Comparison of ENCODE assay signal across 8 mouse cellular contexts in genomic region chr9:60458468-60458962, GRCm38 (mm10).
A peak's percentile ranks its signal among the peaks of the same experiment; 100 is the strongest.
DNase-seq lines count a peak whose midpoint lies in the region; ATAC-seq lines count a peak whose summit lies in the region.

No protein-coding gene starts in this region.

- no peaks in the 10 kb centered on the region for H3K9me3 ChIP-seq in embryonic facial prominence, embryonic 14.5 days (ENCODE audit: control insufficient read depth, low read length)
- no peaks in the 10 kb centered on the region for H3K9me3 ChIP-seq in embryonic facial prominence, embryonic 10.5 days
- no peaks in the 10 kb centered on the region for H3K9me3 ChIP-seq in neural tube, embryonic 11.5 days (ENCODE audit: control insufficient read depth, low read length)
- H3K9me3 ChIP-seq in stomach, embryonic 16.5 days (replicated peaks; ENCODE audit: control insufficient read depth, low read length): no peaks in the 10 kb centered on the region

- WGBS in embryonic facial prominence, embryonic 14.5 days: 49% methylated on average over 14 of the region's 14 CpGs
- 67% methylated on average over 14 of the region's 14 CpGs for WGBS in embryonic facial prominence, embryonic 10.5 days
- WGBS in neural tube, embryonic 11.5 days: 45% methylated on average over 14 of the region's 14 CpGs
- 37% methylated on average over 14 of the region's 14 CpGs for WGBS in stomach, embryonic 16.5 days

- no peak overlapping the region for H3K4me3 ChIP-seq in embryonic facial prominence, embryonic 14.5 days (ENCODE audit: low read depth, low read length)
- H3K4me3 ChIP-seq in embryonic facial prominence, embryonic 10.5 days: no peak overlapping the region
- H3K4me3 ChIP-seq in neural tube, embryonic 11.5 days (ENCODE audit: low read depth, low read length): no peak overlapping the region
- H3K4me3 ChIP-seq in stomach, embryonic 16.5 days (replicated peaks; ENCODE audit: low read length): no peak overlapping the region

- 0 out of 2 replicates have a peak, but pooled peaks cover 3% of the 10 kb centered on the region for H3K27me3 ChIP-seq in embryonic facial prominence, embryonic 14.5 days (replicated peaks; ENCODE audit: control insufficient read depth, insufficient read depth, low read length)
- peaks cover 8% of the 10 kb centered on the region for H3K27me3 ChIP-seq in embryonic facial prominence, embryonic 10.5 days (replicated peaks; ENCODE audit: low read depth, poor library complexity, severe bottlenecking)
- no peaks in the 10 kb centered on the region for H3K27me3 ChIP-seq in neural tube, embryonic 11.5 days (ENCODE audit: control insufficient read depth, insufficient read depth, low read length)
- no peaks in the 10 kb centered on the region for H3K27me3 ChIP-seq in stomach, embryonic 16.5 days (ENCODE audit: control insufficient read depth, insufficient read depth, low read length)

- peaks cover 16% of the 10 kb centered on the region for H3K4me1 ChIP-seq in embryonic facial prominence, embryonic 14.5 days (ENCODE audit: control insufficient read depth, insufficient read depth, low read length)
- peaks cover 35% of the 10 kb centered on the region for H3K4me1 ChIP-seq in embryonic facial prominence, embryonic 10.5 days
- H3K4me1 ChIP-seq in neural tube, embryonic 11.5 days (ENCODE audit: control insufficient read depth, insufficient read depth, low read length): peaks cover 6% of the 10 kb centered on the region; the same call in 1 of the 2 replicates
- H3K4me1 ChIP-seq in stomach, embryonic 16.5 days (ENCODE audit: control insufficient read depth, insufficient read depth, low read length): peaks cover 13% of the 10 kb centered on the region; the same call in 1 of the 2 replicates

- peak overlapping the region; percentile 15 for H3K4me2 ChIP-seq in embryonic facial prominence, embryonic 14.5 days (ENCODE audit: low read depth, low read length)
- no peak overlapping the region for H3K4me2 ChIP-seq in neural tube, embryonic 11.5 days (ENCODE audit: low read depth)
- peak overlapping the region; percentile 40; the same call in 1 of the 2 replicates for H3K4me2 ChIP-seq in stomach, embryonic 16.5 days (ENCODE audit: low read depth, low read length)

- H3K27ac ChIP-seq in embryonic facial prominence, embryonic 14.5 days (replicated peaks; ENCODE audit: low read depth, low read length): no peak overlapping the region
- no peak overlapping the region for H3K27ac ChIP-seq in embryonic facial prominence, embryonic 10.5 days (replicated peaks)
- H3K27ac ChIP-seq in neural tube, embryonic 11.5 days (ENCODE audit: low read depth, low read length): no peak overlapping the region
- peak overlapping the region; percentile 85 for H3K27ac ChIP-seq in stomach, embryonic 16.5 days (ENCODE audit: low read length)

- H3K9ac ChIP-seq in embryonic facial prominence, embryonic 14.5 days (ENCODE audit: low read depth, low read length): no peak overlapping the region
- H3K9ac ChIP-seq in neural tube, embryonic 11.5 days (ENCODE audit: low read length): 0 out of 2 replicates have a peak overlapping the region, but pooled peaks have one; percentile 1
- H3K9ac ChIP-seq in stomach, embryonic 16.5 days (ENCODE audit: low read length): no peak overlapping the region

- ATAC-seq in embryonic facial prominence, embryonic 14.5 days (ENCODE audit: low read depth): no peak
- no peak for ATAC-seq in neural tube, embryonic 11.5 days (ENCODE audit: insufficient read depth, low FRiP score, low TSS enrichment)
- no peak for ATAC-seq in stomach, embryonic 16.5 days (ENCODE audit: insufficient read depth, low FRiP score)
- no peak for ATAC-seq in monocyte, adult 5-6 weeks (replicated peaks; ENCODE audit: insufficient number of reproducible peaks, low FRiP score, low TSS enrichment, poor library complexity, severe bottlenecking)

- no peaks in the 10 kb centered on the region for H3K36me3 ChIP-seq in embryonic facial prominence, embryonic 14.5 days (ENCODE audit: control insufficient read depth, insufficient read depth, low read length)
- no peaks in the 10 kb centered on the region for H3K36me3 ChIP-seq in embryonic facial prominence, embryonic 10.5 days (replicated peaks)
- H3K36me3 ChIP-seq in neural tube, embryonic 11.5 days (ENCODE audit: control insufficient read depth, insufficient read depth, low read length): no peaks in the 10 kb centered on the region
- no peaks in the 10 kb centered on the region for H3K36me3 ChIP-seq in stomach, embryonic 16.5 days (ENCODE audit: control insufficient read depth, insufficient read depth, low read length)

- DNase-seq in embryonic facial prominence, embryonic 14.5 days (ENCODE audit: low spot score): no peak
- no peak for DNase-seq in embryonic facial prominence, embryonic 10.5 days (ENCODE audit: low spot score)
- DNase-seq in neural tube, embryonic 11.5 days (ENCODE audit: low spot score): peak; percentile 48
- DNase-seq in neural tube, embryonic 10.5 days (ENCODE audit: extremely low spot score, low spot score): no peak
- DNase-seq in kidney, postnatal 36 days: peak; percentile 11 to 31
- DNase-seq in thymus, postnatal 4 days: no peak

Comparison
In these comparisons a context has a peak if more than half of its experiments do, and no peak if none do; other contexts are left out.
1. DNase-seq: peak in neural tube, embryonic 11.5 days (single experiment) and kidney, postnatal 36 days (2 of 2); none in embryonic facial prominence, embryonic 14.5 days (single experiment), embryonic facial prominence, embryonic 10.5 days (single experiment), neural tube, embryonic 10.5 days (single experiment) and thymus, postnatal 4 days (single experiment).